Mouse (Mus musculus): ENCODE results near the gene Apoc1. TPM values are rescaled to one million over a fixed set of nuclear protein-coding genes. Genes with fewer than 3 reads are reported as not detected.

The Apoc1 gene
- total RNA-seq, 1 experiment from 2014 or later = 7.3 TPM

DNA sequence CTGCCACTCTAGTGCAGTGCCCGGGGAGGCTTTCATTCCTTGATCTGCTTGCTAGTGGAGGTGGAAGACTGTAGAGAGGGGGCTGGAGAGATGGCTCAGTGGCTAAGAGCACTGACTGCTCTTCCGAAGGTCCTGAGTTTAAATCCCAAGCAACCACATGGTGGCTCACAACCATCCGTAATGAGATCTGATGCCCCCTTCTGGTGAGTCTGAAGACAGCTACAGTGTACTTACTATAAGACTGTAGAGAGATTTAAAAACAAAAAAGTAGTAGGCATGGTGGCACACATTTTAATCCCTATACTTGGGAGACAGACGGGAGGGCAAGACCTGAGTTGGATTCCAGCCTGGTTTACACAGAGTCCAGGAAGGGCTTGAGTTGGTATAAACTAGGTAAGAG, 20.0 kb upstream of the Apoc1 start:
- no peak for ATAC-seq (replicated peaks; ENCODE audit: low read depth, poor library complexity, severe bottlenecking)

DNA sequence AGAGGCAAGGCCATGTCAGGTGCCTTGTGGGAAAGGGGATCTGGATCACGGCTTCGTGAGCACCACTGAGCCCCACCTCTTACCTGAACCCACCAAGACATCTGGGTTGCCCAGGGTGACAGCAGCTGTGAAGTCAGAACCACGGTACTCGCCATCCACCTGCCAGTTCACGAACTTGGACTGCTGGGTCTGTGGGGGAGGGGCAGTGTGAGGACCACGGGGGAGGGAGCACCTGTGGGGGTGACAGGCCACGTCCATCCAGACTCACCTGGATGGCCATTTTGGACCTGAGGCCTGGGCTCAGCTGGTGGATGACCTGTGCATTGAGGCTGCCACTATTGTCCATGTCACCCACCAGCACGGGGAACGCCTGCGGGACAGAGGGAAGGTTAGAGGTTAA, 18.2 kb upstream of the Apoc1 start:
- ATAC-seq (replicated peaks; ENCODE audit: low read depth, poor library complexity, severe bottlenecking) = no peak

DNA sequence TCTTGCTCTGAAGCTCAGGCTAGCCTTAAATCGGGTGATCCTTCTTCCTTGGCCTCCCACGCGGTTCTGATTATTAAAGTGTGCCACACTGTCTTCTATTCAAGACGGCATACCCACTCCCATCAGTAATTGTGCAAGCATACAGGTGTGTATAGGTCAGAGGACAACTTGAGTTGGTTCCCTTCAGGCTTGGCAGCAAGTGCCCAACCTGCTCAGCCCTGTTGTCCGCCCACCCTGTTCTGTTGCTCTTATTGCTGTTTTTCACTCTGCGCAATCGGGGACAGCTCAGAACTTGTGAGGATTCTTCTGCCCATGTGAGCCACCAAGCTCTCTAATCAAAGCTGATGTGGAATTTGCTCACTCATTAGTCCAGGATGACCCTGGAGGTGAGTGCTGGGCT, 12.8 kb upstream of the Apoc1 start:
- no peak for ATAC-seq (replicated peaks; ENCODE audit: low read depth, poor library complexity, severe bottlenecking)

DNA sequence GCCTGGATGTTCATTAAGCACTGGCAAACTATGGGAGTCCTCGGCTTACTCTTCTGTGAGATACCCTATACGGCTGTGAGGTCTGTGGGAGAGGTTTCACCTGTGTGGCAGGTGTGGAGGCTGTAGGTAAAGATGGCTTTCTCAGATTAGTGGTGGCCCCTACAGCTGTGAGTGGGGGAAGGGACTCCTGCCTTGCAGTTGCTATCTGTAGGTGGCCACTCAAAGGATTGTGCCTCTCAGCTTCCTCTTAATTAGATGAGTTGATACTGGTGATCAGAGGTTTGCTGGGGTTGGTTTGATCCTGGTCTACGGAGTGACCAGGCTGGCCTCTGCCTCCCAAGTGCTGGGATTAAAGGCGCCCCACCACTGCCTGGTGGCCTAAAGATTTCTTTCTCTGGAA, 12.0 kb upstream of the Apoc1 start:
- no peak for ATAC-seq (replicated peaks; ENCODE audit: low read depth, poor library complexity, severe bottlenecking)

DNA sequence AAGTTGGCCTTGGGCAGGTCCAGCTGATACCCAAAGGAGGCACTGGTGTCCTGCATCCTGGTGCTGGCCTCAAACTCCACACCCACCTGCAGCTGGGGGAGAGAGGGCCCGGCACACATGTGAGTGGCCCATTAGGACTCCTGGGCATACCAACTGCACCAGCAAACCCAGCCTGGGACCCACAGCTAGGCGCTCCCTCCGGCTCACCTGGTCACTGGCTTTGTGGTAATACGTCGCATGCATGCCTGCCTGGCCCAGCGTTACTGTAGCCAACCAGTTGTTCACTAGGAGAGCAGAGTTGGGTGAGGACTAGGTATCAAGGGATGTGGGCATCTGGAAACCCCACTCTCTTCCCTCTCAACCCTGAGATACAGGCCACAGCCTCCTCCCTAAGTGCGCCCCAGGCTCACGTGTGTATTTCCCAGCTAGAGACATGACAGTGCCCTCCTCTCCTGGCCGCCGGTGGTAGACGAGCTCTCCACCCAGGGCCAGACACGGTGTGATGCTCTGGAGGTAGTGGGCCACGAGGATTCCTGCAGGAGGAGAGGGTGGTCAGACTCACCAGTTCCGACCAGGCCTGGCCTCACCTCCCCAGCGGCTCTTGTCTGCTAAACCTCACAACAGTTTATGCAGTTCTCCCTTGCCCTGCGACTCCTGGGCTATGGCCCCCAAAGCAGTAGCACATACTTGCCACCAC, 10.5 kb upstream of the Apoc1 start:
- ATAC-seq (replicated peaks; ENCODE audit: low read depth, poor library complexity, severe bottlenecking) = no peak

DNA sequence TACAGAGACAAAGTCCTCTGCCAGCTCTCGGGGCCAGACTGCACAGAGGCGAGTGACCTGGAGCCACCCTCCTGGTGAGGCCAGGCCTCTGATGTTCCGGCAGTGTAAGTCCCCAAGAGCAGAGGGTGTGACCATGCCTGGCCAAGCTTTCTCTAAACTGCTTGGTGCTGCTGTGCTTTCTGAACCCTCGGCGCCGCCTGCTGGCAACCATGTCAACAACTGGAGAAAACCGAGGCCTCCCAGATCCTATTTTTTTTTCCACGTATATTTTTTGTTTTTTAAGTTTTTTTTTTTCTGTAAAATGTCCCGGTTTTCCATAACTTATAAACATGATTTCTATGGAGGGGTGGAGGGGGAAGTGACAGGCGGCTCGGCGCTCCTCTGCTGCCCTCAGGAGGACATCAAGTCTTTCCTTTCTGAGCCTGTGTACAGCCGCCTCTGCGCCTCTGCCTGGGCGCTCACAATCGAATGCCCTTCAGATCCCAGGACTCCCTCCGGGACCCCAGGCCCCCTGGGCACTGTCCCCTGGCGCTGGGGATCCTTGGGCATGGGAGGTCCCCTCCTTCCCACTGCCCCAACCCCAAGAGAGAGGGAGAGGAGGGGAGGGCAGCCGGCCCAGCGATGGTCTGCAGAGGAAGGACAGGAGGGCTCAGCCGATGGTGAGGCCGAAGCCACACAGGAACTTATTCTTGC, 8.8 kb upstream of the Apoc1 start:
- ATAC-seq (replicated peaks; ENCODE audit: low read depth, poor library complexity, severe bottlenecking) = peak; percentile 50

DNA sequence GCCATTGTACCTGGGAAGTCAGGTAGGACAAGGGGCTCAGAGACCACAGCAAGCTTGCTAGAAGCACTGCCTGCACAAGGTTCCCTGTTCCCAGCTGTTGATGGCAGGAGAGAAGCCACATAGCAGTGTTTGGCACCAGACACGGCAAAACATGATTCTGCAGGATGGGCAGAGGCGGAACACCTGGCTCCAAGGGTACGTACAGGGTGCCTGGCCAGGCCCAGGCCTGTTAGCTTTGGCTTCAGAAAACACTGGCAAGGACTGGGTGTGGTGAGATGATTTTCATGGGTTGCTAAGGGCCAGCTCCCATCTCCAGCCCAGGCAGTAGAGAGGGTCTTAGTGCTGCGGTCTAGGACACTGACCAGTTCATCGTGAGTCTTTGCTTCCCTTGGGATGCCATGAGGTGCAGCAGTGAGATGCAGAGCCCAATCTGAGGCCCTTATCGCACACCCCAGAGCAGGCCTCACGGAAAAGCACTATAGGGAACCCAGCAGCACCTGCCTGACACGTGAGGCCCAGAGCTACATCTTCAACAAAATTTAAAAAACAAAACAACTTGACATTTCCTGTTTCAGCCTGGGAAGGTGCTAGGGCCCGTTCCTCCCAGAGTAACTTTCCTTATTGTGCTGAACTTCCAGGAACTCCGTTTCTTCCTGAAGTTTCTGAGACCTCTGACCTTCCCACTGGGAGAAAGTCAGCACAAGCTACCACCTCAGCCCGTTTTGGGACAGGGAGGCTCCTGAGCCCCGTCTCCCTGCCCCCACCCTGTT, 8.0 kb upstream of the Apoc1 start:
- no peak for ATAC-seq (replicated peaks; ENCODE audit: low read depth, poor library complexity, severe bottlenecking)

DNA sequence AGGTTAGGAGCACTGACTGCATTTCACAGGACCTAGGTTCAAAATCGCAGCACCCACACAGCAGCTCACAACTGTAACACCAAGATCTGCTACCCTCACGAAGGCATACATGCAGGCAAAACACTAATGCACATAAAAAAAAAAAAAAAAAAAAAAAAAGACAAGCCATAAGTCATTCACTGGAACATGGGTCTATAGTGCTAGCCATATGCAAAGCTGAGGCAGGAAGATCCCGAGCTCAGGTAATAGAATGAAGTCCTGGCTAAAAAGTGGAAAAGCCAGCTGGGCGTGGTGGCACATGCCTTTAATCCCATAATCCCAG, 7.3 kb upstream of the Apoc1 start:
- no peak for ATAC-seq (replicated peaks; ENCODE audit: low read depth, poor library complexity, severe bottlenecking)

DNA sequence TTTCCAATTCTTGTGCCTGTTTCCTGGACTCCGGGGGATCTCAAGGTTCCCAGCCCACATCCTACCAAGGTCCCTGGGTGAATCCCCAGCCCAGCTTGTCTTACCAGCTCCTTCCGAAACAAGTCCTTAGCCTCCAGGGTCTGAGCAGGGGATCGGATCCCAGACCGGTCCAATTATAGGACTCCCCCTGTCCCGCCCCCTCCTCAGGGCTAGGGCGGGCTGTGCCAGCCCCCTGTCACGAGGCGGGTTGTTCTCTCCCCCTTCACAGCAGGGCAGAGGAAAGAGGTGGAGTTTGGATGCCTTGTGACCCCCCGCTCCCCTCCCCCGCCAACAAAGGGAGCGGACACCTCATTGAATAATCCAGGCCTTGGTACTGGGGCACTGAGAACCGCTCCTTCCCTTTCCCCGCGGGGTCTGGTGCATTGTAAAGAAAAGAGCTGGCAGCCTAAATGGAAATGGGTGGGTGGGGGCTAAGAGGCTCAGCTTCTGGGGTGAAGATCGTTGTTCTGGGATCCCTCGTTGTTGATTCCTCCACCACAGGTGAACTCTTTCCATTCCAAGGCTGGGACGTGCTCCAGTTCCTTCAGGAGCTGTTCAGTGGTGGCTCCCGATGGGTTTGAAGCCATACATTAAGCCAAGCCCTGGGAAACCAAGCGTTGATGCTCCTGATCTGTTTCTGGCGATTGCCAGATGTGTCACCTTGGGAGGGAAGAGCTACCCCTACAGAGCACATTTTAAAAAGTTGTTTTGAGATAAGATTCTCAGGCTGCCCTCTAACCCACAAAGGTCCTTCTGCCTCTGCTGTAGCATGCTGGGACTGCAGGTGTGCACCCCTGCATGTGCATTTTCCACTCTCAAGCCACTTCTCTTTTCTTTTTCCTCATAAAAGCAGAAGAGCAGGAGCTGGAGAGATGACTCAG, 6.7 kb upstream of the Apoc1 start, which contains the start of gene Apoe:
Gene Apoe, minus strand, starts transcription at position 282 of the 920 bp plus-strand sequence.
- ATAC-seq (replicated peaks; ENCODE audit: low read depth, poor library complexity, severe bottlenecking) = peak; percentile 43

DNA sequence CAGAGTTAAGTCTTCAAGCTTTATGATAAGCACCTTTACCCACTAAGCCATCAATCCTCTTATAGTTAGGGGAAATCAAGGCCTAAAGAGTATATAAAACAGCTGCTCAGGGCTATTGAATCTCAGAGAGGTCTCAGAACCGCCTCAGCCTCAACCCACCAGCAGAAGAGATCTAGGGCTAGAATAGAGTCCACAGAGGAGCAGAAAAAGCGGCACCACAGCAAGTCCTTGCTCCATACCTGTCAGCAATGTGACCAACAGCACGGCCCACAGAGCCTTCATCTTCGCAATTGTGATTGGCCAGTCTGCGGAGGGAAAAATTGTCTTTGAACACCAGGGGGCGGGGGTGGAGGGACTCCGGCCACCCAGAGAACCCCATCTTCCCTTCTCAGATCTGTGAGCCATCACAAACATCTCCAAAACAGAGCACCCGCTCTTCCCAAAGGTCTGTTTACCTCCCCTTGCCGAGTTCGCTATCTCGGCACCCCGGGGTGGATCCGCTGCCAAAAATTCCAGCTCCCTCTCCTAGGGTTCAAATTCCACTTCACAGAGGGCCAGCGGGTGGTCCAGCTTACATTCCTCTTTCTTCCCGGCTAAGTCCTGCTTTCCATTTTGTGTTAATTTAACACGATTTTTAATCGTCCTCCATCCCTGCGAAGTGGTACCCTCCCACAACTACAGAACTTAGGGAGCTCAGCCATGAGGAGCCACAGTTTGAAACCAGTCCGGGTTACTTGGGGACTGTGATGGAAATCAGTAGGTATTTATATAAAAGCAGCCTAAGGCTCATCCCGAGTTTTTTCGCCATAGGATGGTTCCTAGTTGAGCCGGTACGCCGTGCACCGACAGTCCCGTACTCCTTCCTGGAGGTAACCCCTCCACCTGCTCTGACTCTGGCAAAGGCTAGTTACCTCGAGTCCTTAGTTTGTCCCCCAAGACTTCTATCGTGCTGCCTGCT, 5.8 kb upstream of the Apoc1 start:
- 0 out of 2 replicates have a peak, but pooled peaks have one; percentile 14 for ATAC-seq (replicated peaks; ENCODE audit: low read depth, poor library complexity, severe bottlenecking)

DNA sequence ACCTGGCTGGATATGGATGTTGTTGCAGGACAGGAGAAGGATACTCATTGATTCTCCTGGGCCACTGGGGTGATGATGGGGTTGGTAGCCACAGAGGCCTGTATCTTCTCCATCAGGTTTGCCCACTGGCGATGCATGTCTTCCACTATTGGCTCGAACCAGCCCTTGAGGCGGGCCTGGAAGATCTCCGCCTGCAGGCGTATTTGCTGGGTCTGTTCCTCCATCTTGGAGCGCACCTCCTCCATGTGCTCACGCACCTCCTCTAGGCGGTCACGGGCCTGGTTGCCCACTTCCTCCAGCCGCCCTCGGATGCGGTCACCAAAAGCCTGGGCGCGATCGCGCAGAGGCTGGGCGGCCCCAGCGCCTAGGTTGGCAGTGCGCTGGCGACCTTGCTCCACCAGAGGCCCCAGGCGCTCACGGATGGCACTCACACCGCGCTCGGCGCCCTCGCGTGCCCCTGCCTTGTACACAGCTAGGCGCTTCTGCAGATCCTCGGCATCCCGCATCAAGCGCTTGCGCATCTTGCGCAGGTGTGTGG, 3.9 kb upstream of the Apoc1 start:
- no peak for ATAC-seq (replicated peaks; ENCODE audit: low read depth, poor library complexity, severe bottlenecking)

DNA sequence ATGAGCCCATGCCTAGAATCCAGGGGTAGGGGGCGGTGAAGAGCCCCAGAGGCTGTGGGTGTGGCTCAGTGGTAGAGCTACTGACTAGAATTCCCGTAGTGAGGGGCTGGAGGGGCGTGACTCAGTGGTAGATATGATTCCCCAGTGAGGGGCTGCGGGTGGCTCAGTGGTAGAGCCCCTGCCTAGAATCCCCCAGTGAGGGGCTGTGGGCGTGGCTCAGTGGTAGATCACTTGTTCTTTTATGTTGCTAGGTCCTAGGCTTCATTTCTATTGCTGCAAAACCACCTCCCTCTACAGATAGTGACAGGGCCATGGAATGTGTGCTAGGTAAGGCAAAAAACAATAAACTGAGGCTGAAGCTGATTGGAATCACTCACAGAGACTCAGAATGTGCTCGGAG, 3.4 kb upstream of the Apoc1 start:
- ATAC-seq (replicated peaks; ENCODE audit: low read depth, poor library complexity, severe bottlenecking) = no peak

DNA sequence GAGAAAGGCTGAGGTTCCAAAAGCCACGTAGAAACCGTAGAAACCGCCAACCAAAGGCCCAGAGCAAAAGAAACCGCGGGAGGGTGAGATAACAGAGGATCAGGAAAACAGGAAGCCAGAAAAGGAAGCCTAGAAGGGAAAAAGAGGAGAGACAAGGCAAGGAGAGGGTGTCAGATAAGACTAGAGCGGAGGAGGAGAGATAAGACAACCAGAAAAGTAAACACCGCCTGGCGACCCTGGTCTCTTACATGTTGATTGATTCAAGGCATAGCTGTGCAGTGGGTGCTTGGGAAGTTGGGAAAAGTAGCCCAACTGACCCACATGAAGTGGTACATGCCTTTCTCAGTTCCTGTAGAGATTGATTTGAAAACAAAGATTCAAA, 2.7 kb upstream of the Apoc1 start:
- ATAC-seq (replicated peaks; ENCODE audit: low read depth, poor library complexity, severe bottlenecking) = no peak

DNA sequence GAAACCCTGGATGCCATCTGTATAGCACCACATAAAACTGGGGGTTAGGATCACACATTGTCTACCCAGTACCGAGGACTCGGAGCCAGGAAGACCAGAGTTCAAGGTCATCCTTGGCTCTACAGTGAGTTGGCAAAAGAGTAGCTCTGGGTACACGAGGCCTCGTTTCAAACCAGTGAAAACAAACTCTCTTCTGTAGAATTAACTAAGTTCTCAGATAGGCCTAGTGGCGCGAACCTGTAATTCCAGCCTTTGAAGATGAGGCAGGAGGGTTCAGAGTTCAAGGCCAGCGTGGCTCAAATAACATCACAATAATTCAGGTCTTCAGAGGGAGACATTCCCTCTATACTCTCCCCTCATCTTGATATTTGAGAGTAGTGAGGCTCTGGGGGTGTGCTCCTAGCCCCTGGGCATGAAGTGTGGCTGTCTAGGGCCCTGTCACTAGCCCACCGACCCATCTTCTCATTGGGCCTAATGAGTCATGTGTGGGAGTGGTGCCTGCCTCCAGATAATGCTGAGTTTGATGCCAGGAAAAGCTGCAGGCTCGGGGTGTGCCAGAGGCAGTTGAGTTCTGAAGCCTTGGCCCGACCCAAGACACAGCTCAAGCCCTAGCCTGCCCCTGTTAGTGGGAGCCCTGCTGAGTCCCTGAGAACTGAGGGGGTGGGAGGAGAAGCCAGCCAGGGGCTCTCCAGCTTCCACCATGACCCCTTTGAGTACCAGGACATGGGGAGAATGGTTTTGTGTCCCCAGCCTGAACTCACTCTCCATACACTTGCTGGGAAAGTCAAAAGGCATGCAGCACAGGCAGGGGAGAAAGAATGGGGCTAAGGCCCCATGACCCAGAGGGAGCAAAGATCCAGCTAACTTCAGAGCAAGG, 2.1 kb upstream of the Apoc1 start:
- ATAC-seq (replicated peaks; ENCODE audit: low read depth, poor library complexity, severe bottlenecking) = no peak

DNA sequence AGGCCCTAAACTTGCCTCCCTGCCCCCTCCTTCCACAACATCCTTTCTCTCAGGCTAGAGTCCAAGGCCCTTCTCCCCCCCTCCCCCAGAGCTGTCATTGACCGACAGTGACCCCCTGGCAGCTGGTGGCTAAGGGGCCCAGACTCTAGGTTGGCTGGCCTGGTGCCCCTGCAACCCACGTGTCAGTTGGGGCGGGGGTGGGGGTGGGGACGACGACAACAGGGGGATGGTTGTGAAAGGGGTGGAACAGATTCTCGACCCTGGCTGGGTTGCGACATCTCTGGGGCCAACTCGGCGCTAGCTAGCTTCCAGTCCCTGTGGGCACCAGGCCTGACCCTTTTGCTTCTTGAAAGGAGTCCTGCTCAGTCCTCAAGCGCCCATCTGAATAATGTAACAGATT, 961 bp upstream of the Apoc1 start:
- ATAC-seq (replicated peaks; ENCODE audit: low read depth, poor library complexity, severe bottlenecking) = peak; percentile 49

DNA sequence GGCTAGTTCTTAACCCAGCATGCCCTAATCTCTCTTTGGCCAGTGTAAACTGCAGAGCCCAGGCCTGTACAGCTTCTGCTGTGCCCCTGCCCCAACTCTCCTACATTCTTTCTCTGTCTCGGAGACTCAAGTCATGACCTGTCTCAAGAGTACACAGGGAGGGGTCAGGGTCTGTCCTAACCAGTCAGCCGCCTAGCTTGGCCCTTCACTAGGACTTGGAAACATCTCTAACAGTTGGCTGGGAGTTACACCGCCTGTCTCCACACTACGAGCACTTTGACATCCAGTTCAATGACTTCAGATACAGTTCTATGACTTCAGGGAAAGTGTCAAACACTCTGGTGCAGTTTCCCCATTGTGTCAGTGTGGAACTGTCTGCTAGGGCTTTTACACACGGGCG, 1.0 kb downstream of the Apoc1 start:
- ATAC-seq (replicated peaks; ENCODE audit: low read depth, poor library complexity, severe bottlenecking) = no peak

DNA sequence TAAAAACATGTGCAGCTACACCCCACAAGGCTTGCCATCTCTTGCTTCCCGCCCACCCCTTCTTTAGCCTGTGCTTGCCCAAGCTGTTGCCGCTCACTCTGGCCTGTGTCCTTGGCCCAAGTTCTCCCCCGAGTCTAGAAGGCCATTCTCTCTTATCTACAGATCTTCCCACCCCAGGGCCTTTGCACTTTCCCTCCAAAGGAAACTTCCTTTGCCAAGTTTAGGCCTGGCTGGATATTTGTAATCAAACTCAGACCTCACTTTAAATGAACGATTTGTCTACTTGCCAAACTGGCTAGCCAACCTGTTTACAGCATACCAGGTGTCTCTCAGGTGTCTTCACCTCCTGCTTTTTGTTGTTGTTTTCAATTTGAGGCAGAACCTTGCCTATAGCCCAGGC, 1.6 kb downstream of the Apoc1 start:
- no peak for ATAC-seq (replicated peaks; ENCODE audit: low read depth, poor library complexity, severe bottlenecking)

DNA sequence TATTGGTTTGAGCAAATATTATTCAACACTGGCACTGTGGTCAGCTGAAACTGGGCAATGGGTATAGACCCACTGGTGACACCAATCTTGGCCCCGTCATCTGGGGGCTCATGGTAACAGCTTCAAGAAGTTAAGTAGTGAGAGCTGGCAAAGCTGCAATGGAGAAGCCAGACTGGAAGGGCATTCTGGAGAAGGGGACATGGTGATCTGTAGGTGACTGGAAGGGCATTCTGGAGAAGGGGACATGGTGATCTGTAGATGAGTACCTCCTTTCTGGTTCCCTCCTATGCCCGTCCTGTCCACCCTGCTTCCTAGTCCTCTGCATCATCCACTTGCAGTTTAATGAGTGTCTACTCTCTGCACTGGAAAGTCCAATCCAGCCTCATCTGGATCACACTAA, 3.8 kb downstream of the Apoc1 start:
- no peak for ATAC-seq (replicated peaks; ENCODE audit: low read depth, poor library complexity, severe bottlenecking)
